Mouse (Mus musculus) myocyte (in vitro differentiated cells): ENCODE measurements around the gene Phka2. TPM values are rescaled to one million over a fixed set of nuclear protein-coding genes. Genes with fewer than 3 reads are reported as not detected.

Experiments
- H3K27me3 ChIP-seq: one replicate; pipeline ENCODE4 v1.6.1; 2011; ENCODE audit not compliant: control insufficient read depth, insufficient read depth, insufficient read length
- H3K36me3 ChIP-seq: one replicate; pipeline ENCODE4 v1.6.1; 2011; ENCODE audit not compliant: control insufficient read depth, insufficient read depth
- H3K4me2 ChIP-seq: one replicate; pipeline ENCODE4 v1.6.1; 2011; ENCODE audit warnings: low read depth, control low read depth
- H3K4me3 ChIP-seq: one replicate; pipeline ENCODE4 v1.5.1; 2011; ENCODE audit warnings: mild to moderate bottlenecking, control low read depth, moderate library complexity
- H3K79me2 ChIP-seq: one replicate; pipeline ENCODE4 v1.6.1; 2011; ENCODE audit not compliant: control insufficient read depth, insufficient read depth
- H3ac ChIP-seq: one replicate; pipeline ENCODE4 v1.6.1; 2011; ENCODE audit not compliant: control insufficient read depth, insufficient read length
- CEBPB ChIP-seq: IDR thresholded peaks from 2 replicates; pipeline ENCODE4 v1.6.1; 2011; ENCODE audit warnings: mild to moderate bottlenecking, moderate library complexity; ENCODE audit not compliant: poor library complexity, insufficient read depth, severe bottlenecking
- E2F4 ChIP-seq: IDR thresholded peaks from one replicate; pipeline ENCODE4 v1.6.1; 2011; ENCODE audit warnings: mild to moderate bottlenecking, control low read depth, moderate library complexity; ENCODE audit not compliant: insufficient read depth
- MAX ChIP-seq: IDR thresholded peaks from one replicate; pipeline ENCODE4 v1.6.1; 2011; ENCODE audit warnings: low read depth, mild to moderate bottlenecking, control low read depth
- MYOD1 ChIP-seq, 3 experiments: IDR thresholded peaks; one replicate each; pipeline ENCODE4 v1.6.1; 2011; ENCODE audit warnings: control low read depth in 2 of 3, low read depth in 2 of 3, mild to moderate bottlenecking in 2 of 3, moderate library complexity in 1 of 3; ENCODE audit not compliant: insufficient read length in 2 of 3, control insufficient read depth in 1 of 3
- MYOG ChIP-seq, 3 experiments: IDR thresholded peaks; one replicate each; pipeline ENCODE4 v1.6.1; 2011; ENCODE audit warnings: control low read depth in 2 of 3, low read depth in 2 of 3, mild to moderate bottlenecking in 2 of 3; ENCODE audit not compliant: insufficient read length in 2 of 3, control insufficient read depth in 1 of 3, insufficient read depth in 1 of 3
- POLR2A ChIP-seq: IDR thresholded peaks from one replicate; pipeline ENCODE4 v1.6.1; 2011; ENCODE audit warnings: low read depth, mild to moderate bottlenecking, control low read depth, moderate library complexity; ENCODE audit not compliant: insufficient read length
- POLR2AphosphoS2 ChIP-seq: IDR thresholded peaks from one replicate; pipeline ENCODE4 v1.6.1; 2011; ENCODE audit warnings: low read depth, control low read depth; ENCODE audit not compliant: insufficient read length
- REST ChIP-seq: IDR thresholded peaks from one replicate; pipeline ENCODE4 v1.6.1; 2011; ENCODE audit warnings: mild to moderate bottlenecking, control low read depth, moderate library complexity; ENCODE audit not compliant: insufficient read depth, insufficient read length
- SRF ChIP-seq: IDR thresholded peaks from one replicate; pipeline ENCODE4 v1.6.1; 2011; ENCODE audit warnings: low read depth; ENCODE audit not compliant: control insufficient read depth, insufficient read length
- TCF12 ChIP-seq: IDR thresholded peaks from one replicate; pipeline ENCODE4 v1.6.1; 2011; ENCODE audit warnings: mild to moderate bottlenecking, control low read depth; ENCODE audit not compliant: poor library complexity, insufficient read depth, severe bottlenecking
- TCF3 ChIP-seq: IDR thresholded peaks from one replicate; pipeline ENCODE4 v1.6.1; 2011; ENCODE audit warnings: low read depth, control low read depth; ENCODE audit not compliant: insufficient read length
- USF1 ChIP-seq: IDR thresholded peaks from one replicate; pipeline ENCODE4 v1.6.1; 2011; ENCODE audit warnings: low read depth, mild to moderate bottlenecking, control low read depth, moderate library complexity
- polyA plus RNA-seq: library from polyadenylated mRNA; unstranded; fragments of >200 nt; fragmentation: generic; extraction: Trizol; gene quantifications from one replicate; pipeline ENCODE4 v1.2.1, GENCODE M21; 2012; ENCODE audit warnings: missing spikeins

Gene Phka2
- polyA plus RNA-seq, 1 experiment: 12.1 TPM

GRCm38 (mm10) chrX:160510197-160510596 lies 8.2 kb downstream of the Phka2 start:
- H3K79me2 ChIP-seq: peaks cover 2% of the 10 kb centered on the region
- no peaks in the 10 kb centered on the region for H3K27me3 ChIP-seq
- peak overlapping the region; percentile 44 for H3K4me2 ChIP-seq
- H3ac ChIP-seq: no peak overlapping the region
- TF ChIP-seq TCF12 (no peak), POLR2AphosphoS2 (no peak)
- no peak overlapping the region for H3K4me3 ChIP-seq
- H3K36me3 ChIP-seq: no peaks in the 10 kb centered on the region

GRCm38 (mm10) chrX:160516027-160516426 lies 14.1 kb downstream of the Phka2 start:
- H3K4me2 ChIP-seq: no peak overlapping the region
- H3ac ChIP-seq: no peak overlapping the region
- H3K79me2 ChIP-seq: no peaks in the 10 kb centered on the region
- TF ChIP-seq USF1 (no peak), MYOG (IDR thresholded peaks at IDR 0.05; ENCODE audit: control insufficient read depth in 1 of 3, insufficient read depth in 1 of 3, insufficient read length in 2 of 3, low read depth in 2 of 3) (no peak), REST (no peak)
- H3K27me3 ChIP-seq: no peaks in the 10 kb centered on the region
- H3K36me3 ChIP-seq: no peaks in the 10 kb centered on the region
- H3K4me3 ChIP-seq: no peak overlapping the region

- Histone ChIP-seq H3K79me2 (no peaks in the 10 kb centered on the region), H3K27me3 (no peaks in the 10 kb centered on the region), H3ac (no peak overlapping the region), H3K4me3 (no peak overlapping the region), H3K36me3 (peaks cover 8% of the 10 kb centered on the region), H3K4me2 (no peak overlapping the region)
- TF ChIP-seq SRF: no peak
- no peak for TF ChIP-seq TCF3
- TF ChIP-seq REST: no peak
- no peak for TF ChIP-seq E2F4
- TF ChIP-seq MYOD1 (IDR thresholded peaks at IDR 0.05; ENCODE audit: control insufficient read depth in 1 of 3, insufficient read length in 2 of 3, low read depth in 2 of 3): no peak
These were observed 40.8 kb downstream of the Phka2 start for GRCm38 (mm10) chrX:160542772-160543171.

- Histone ChIP-seq H3K27me3 (no peaks in the 10 kb centered on the region), H3K4me2 (no peak overlapping the region), H3K79me2 (no peaks in the 10 kb centered on the region), H3K36me3 (no peaks in the 10 kb centered on the region), H3ac (no peak overlapping the region), H3K4me3 (no peak overlapping the region)
- TF ChIP-seq E2F4 (no peak), MYOG (IDR thresholded peaks at IDR 0.05; ENCODE audit: control insufficient read depth in 1 of 3, insufficient read depth in 1 of 3, insufficient read length in 2 of 3, low read depth in 2 of 3) (no peak), USF1 (no peak), SRF (no peak), MAX (no peak), POLR2A (no peak), CEBPB (no peak), POLR2AphosphoS2 (no peak), MYOD1 (IDR thresholded peaks at IDR 0.05; ENCODE audit: control insufficient read depth in 1 of 3, insufficient read length in 2 of 3, low read depth in 2 of 3) (no peak), REST (no peak), TCF12 (no peak), TCF3 (no peak)
These were observed 46.9 kb downstream of the Phka2 start for GRCm38 (mm10) chrX:160548875-160549274.

- Histone ChIP-seq H3K79me2 (no peaks in the 10 kb centered on the region), H3ac (no peak overlapping the region), H3K4me2 (no peak overlapping the region), H3K4me3 (no peak overlapping the region), H3K36me3 (no peaks in the 10 kb centered on the region), H3K27me3 (no peaks in the 10 kb centered on the region)
- no peak for TF ChIP-seq USF1
- no peak for TF ChIP-seq CEBPB
- TF ChIP-seq REST: no peak
- TF ChIP-seq POLR2AphosphoS2: no peak
- TF ChIP-seq POLR2A: no peak
- no peak for TF ChIP-seq MAX
- no peak for TF ChIP-seq SRF
- TF ChIP-seq TCF12: no peak
- TF ChIP-seq TCF3: no peak
- TF ChIP-seq MYOD1 (IDR thresholded peaks at IDR 0.05; ENCODE audit: control insufficient read depth in 1 of 3, insufficient read length in 2 of 3, low read depth in 2 of 3): no peak
- no peak for TF ChIP-seq MYOG (IDR thresholded peaks at IDR 0.05; ENCODE audit: control insufficient read depth in 1 of 3, insufficient read depth in 1 of 3, insufficient read length in 2 of 3, low read depth in 2 of 3)
- no peak for TF ChIP-seq E2F4
These were observed 50.1 kb downstream of the Phka2 start for GRCm38 (mm10) chrX:160552066-160552465.
